Mouse (Mus musculus) liver, embryonic 12.5 days (tissue): Measurements from ENCODE around the gene Get4. TPM values are rescaled to one million over a fixed set of nuclear protein-coding genes. Genes with fewer than 3 reads are reported as not detected.

Experiments
- ATAC-seq: fragments of 200-750 bp; cut with Nextera tagmentation; 2 replicates; pipeline ENCODE4 v1.8.0; 2017; ENCODE audit warnings: moderate number of reproducible peaks, mild to moderate bottlenecking, moderate library complexity
- H3K27ac ChIP-seq: fragments of 300-500 bp; sonication (generic); 2 replicates; pipeline ENCODE4 v1.5.1; 2016; ENCODE audit warnings: mild to moderate bottlenecking
- H3K27me3 ChIP-seq: fragments of 300-500 bp; sonication (generic); replicated peaks from 2 replicates; pipeline ENCODE4 v1.6.1; 2016; ENCODE audit warnings: mild to moderate bottlenecking, moderate library complexity
- H3K36me3 ChIP-seq: fragments of 300-500 bp; sonication (generic); 2 replicates; pipeline ENCODE4 v1.6.1; 2016; ENCODE audit warnings: mild to moderate bottlenecking, moderate library complexity
- H3K4me1 ChIP-seq: fragments of 300-500 bp; sonication (generic); 2 replicates; pipeline ENCODE4 v1.6.1; 2016
- H3K4me2 ChIP-seq: fragments of 300-500 bp; sonication (generic); 2 replicates; pipeline ENCODE4 v1.6.1; 2016; ENCODE audit warnings: mild to moderate bottlenecking, moderate library complexity
- H3K4me3 ChIP-seq: fragments of 300-500 bp; sonication (generic); 2 replicates; pipeline ENCODE4 v1.5.1; 2016; ENCODE audit warnings: mild to moderate bottlenecking, moderate library complexity
- H3K9ac ChIP-seq: fragments of 300-500 bp; sonication (generic); 2 replicates; pipeline ENCODE4 v1.6.1; 2016; ENCODE audit warnings: mild to moderate bottlenecking, moderate library complexity
- H3K9me3 ChIP-seq: fragments of 300-500 bp; sonication (generic); replicated peaks from 2 replicates; pipeline ENCODE4 v1.6.1; 2016; ENCODE audit warnings: mild to moderate bottlenecking, moderate library complexity
- WGBS: fragments of 180-500 bp; shearing (Covaris S2); methylation state at CpG from one replicate; pipeline ENCODE4 v1.1.7; 2016; ENCODE audit not compliant: insufficient replicate concordance; 5-methylcytosine and 5-hydroxymethylcytosine counted together
- polyA plus RNA-seq: library from polyadenylated mRNA; unstranded; fragments of >200 nt; fragmentation: Nextera tagmentation; extraction: Ambion mirVana; gene quantifications from 2 replicates; pipeline ENCODE4 v1.2.1, GENCODE M21; 2016

Gene Get4
- polyA plus RNA-seq, 1 experiment from 2014 or later = 165 TPM

DNA sequence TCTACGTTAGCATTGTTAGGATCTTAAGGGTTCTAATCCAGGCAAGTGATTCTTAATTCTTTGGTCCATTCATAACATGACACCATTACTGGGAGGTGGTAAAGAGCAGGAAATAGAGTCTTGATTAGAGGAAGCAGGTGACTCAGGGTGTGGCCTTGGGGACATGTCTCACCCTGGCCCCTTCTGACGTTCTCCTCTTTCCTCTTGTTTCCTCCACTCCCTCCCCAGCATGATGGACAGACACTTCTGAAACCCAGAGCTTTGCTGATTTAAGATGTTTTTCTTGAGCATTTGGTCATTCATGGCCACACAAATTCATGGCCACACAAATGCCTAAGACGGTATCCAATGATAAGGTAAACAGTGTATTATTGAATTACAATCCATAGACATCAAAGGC lies 57.8 kb downstream of the Get4 start:
- ATAC-seq = no peak
- Histone ChIP-seq H3K27me3 (no peaks in the 10 kb centered on the region), H3K9ac (no peak overlapping the region), H3K36me3 (no peaks in the 10 kb centered on the region), H3K9me3 (no peaks in the 10 kb centered on the region), H3K4me1 (peaks cover 10% of the 10 kb centered on the region; the same call in 1 of the 2 replicates), H3K27ac (no peak overlapping the region), H3K4me3 (no peak overlapping the region), H3K4me2 (no peak overlapping the region)
- WGBS = 57% methylated on average over 3 of the region's 3 CpGs

DNA sequence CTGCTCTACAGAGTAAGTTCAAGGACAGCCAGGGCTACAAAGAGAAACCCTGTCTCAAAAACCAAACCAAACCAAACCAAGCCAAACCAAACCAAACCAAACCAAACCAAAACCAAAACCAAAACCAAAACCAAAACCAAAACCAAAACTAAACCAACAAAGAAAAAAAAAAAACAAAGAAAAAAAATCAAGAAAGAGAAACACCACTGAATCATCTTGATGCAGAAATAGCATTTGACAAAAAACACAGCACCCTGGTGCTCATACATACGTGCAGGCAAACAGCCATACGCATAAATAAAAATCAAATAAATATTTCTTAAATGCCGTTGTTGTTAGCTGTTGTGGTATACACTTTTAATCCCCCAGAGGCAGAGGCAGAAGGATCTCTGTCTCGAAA lies 58.4 kb downstream of the Get4 start:
- 84% methylated on average over 4 of the region's 4 CpGs for WGBS
- no peak for ATAC-seq
- H3K36me3 ChIP-seq = no peaks in the 10 kb centered on the region
- H3K4me2 ChIP-seq = no peak overlapping the region
- peaks cover 10% of the 10 kb centered on the region; the same call in 1 of the 2 replicates for H3K4me1 ChIP-seq
- no peak overlapping the region for H3K4me3 ChIP-seq
- no peak overlapping the region for H3K27ac ChIP-seq
- no peak overlapping the region for H3K9ac ChIP-seq
- no peaks in the 10 kb centered on the region for H3K27me3 ChIP-seq
- H3K9me3 ChIP-seq = no peaks in the 10 kb centered on the region

DNA sequence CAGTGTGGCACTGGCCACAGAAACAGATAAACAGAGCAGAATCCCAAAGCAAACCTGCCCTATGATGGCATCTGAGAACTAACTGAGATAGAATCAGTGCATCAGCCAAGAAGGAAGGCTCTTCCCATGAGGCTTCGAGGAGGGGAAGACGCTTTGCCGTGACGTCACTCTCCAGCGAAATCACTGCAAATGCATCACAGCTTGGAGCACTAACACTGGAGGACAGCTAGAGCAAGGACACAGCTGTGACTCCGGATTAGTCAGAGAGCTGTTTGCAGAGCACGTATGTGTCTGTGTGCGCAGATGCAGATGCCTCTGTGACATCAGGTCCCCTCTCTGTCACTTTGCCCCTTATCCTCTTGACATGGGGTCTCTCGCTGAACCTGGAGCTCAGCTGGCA lies 59.7 kb downstream of the Get4 start:
- Histone ChIP-seq H3K9ac (no peak overlapping the region), H3K4me1 (peaks cover 10% of the 10 kb centered on the region; the same call in 1 of the 2 replicates), H3K9me3 (no peaks in the 10 kb centered on the region), H3K4me3 (no peak overlapping the region), H3K27ac (no peak overlapping the region), H3K4me2 (no peak overlapping the region), H3K36me3 (no peaks in the 10 kb centered on the region), H3K27me3 (no peaks in the 10 kb centered on the region)
- no peak for ATAC-seq
- WGBS = 83% methylated on average over 9 of the region's 9 CpGs

DNA sequence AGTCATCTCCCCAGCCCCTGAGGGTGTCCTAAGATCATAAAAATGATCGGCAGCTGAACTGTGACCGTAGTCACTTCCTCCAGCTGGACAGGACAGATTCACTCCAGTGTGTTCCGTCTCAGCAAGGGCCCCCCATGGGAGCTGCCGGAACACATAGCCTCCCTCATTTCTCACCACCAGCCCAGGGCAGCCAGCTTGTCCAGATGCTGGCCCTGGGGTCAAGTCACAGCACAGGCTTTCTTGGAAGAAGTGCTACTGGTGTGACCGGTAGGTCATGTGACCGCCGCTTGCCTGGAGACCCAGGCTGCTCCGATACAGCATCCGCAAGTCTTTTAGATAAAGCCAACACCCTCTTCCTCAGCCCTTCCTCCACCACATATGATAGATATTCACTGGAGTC lies 61.4 kb downstream of the Get4 start:
- no peaks in the 10 kb centered on the region for H3K9me3 ChIP-seq
- no peak overlapping the region for H3K27ac ChIP-seq
- no peaks in the 10 kb centered on the region for H3K36me3 ChIP-seq
- H3K4me2 ChIP-seq = no peak overlapping the region
- no peak overlapping the region for H3K4me3 ChIP-seq
- no peak overlapping the region for H3K9ac ChIP-seq
- H3K27me3 ChIP-seq = no peaks in the 10 kb centered on the region
- ATAC-seq = no peak
- WGBS = 61% methylated on average over 9 of the region's 9 CpGs
- H3K4me1 ChIP-seq = peaks cover 15% of the 10 kb centered on the region; the same call in 1 of the 2 replicates

DNA sequence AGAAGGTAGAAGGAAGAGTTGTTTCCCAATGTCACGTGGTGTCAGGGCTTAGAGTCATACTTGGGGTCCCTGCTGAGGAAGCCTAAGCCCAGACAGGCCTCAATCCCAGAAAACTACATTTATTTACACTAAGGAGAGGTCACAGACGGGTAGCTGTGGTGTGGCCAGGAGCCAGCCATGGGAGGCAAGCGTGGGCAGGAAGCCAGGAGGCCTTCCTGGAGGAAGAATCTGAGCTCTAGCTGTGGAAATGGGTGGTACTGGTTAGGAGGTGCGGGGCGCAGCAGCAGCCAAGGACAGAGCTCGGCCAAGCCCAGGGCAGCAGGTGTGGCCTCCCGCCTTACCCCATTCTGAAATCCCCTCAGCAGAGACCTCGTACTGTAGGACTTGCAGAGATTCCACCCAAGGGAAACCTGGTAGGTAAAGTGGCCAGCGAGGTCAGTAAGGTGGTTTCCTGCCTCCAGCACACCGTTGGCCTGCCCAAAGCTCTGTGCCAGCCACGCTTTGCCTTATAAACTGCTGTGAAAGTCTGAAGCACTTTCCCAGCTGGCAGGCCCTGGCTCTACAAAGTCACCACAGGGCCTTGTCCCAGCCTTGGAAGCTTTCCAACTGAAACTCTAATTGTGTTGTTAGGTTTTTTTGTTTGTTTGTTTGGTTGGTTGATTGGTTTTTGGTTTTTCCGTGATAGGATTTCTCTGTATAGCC lies 63.0 kb downstream of the Get4 start:
- 83% methylated on average over 12 of the region's 12 CpGs for WGBS
- Histone ChIP-seq H3K27ac (no peak overlapping the region), H3K9me3 (no peaks in the 10 kb centered on the region), H3K27me3 (no peaks in the 10 kb centered on the region), H3K4me2 (no peak overlapping the region), H3K36me3 (no peaks in the 10 kb centered on the region), H3K4me1 (peaks cover 15% of the 10 kb centered on the region; the same call in 1 of the 2 replicates), H3K9ac (no peak overlapping the region), H3K4me3 (no peak overlapping the region)
- no peak for ATAC-seq

DNA sequence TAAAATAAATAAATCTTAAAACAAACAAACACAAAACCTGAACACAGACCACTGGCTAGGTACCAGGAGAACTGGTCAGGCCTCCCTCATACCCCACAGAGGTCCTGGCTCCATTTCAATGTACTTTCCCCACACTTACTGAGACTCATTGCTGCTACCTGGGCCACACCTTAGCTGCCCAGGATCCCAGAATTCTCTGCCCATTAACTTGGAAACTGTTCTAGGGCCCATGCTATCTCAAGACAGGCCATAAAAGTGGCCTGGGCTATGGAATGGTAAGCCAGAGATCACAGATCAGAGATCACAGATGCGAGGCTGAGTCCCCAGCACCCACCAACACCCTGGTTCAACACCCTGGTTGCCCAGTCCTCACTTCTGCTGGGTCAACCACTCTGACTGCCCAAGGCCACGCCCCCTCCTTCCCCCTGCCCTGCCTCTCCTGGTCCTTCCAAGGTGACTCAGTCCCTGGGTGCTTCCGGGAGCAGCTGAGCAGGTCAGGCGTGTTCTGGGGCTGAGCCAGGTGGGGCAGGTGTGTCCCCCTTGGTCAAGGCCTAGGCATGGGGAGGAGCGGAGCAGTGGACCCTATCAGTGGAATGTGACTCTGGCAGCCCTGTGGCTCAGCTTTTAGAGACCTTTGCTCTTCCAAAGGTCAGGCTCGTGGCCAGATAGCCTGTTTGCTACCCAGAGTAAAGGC lies 65.0 kb downstream of the Get4 start:
- H3K4me1 ChIP-seq = peaks cover 15% of the 10 kb centered on the region; the same call in 1 of the 2 replicates
- H3K4me2 ChIP-seq = no peak overlapping the region
- H3K36me3 ChIP-seq = no peaks in the 10 kb centered on the region
- ATAC-seq = peak; percentile 63
- no peak overlapping the region for H3K4me3 ChIP-seq
- 62% methylated on average over 6 of the region's 6 CpGs for WGBS
- no peaks in the 10 kb centered on the region for H3K27me3 ChIP-seq
- H3K9ac ChIP-seq = no peak overlapping the region
- peak overlapping the region; percentile 47; the same call in 1 of the 2 replicates for H3K27ac ChIP-seq
- H3K9me3 ChIP-seq = no peaks in the 10 kb centered on the region

DNA sequence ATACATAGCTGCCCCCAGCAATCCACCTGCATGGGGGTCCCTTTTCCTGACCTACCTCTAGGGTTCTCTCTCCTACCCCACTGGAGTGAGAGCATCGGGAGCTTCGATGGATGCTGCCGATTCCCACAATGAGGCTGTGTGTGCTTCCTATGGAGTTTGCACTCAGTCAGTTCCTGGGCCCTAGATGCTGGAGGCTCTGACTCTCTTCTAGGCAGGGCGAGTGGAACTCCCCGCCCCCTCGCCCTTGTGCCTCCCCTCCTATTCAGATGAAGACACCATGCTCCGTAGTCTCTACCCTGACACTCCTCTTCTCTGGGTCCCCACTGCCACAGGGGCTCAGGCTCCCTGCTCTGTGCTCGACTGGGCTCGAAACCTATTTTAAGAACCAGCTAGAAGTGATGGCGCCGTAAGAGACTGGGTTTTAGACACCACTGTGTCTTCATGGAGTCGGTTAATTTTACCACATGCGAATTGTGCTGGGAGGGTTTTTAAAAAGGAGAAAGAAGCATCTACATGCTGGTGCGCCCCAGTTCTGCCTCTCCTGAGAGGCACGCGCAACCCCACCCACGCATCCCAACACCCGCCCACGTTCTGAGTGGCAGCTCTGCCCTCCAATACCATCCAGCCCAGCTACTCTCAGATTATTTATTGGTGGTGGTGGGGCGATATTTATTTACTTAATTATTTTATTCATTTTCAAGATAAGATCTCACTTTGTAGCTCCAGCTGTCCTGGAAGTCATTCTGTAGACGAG lies 65.8 kb downstream of the Get4 start:
- 0 out of 2 replicates have a peak, but pooled peaks have one; percentile 23 for ATAC-seq
- Histone ChIP-seq H3K9me3 (no peaks in the 10 kb centered on the region), H3K9ac (no peak overlapping the region), H3K36me3 (no peaks in the 10 kb centered on the region), H3K27me3 (peaks cover 2% of the 10 kb centered on the region), H3K4me1 (peaks cover 15% of the 10 kb centered on the region; the same call in 1 of the 2 replicates), H3K27ac (peak overlapping the region; percentile 47), H3K4me3 (no peak overlapping the region), H3K4me2 (no peak overlapping the region)
- WGBS = 74% methylated on average over 21 of the region's 21 CpGs

Other genes starting within 250 kb of the Get4 start
- gene Prkar1b, start 102.3 kb upstream of the Get4 start, polyA plus RNA-seq = 3.4 and 3.9 TPM in 2 replicates
- gene Dnaaf5, start 102.1 kb upstream of the Get4 start, polyA plus RNA-seq = 5.9 and 6.9 TPM in 2 replicates
- 31.7 and 34.6 TPM in 2 replicates for gene Sun1, start 51.7 kb upstream of the Get4 start, polyA plus RNA-seq
- gene Adap1, start 73.3 kb downstream of the Get4 start, polyA plus RNA-seq = 6.7 and 7.3 TPM in 2 replicates
- gene Cox19, start 99.1 kb downstream of the Get4 start, polyA plus RNA-seq = 72.3 and 73.8 TPM in 2 replicates
- not detected in 2 replicates for gene Cyp2w1, start 100.3 kb downstream of the Get4 start, polyA plus RNA-seq
- 18.3 and 19.3 TPM in 2 replicates for gene Gpr146, start 125.4 kb downstream of the Get4 start, polyA plus RNA-seq
- gene C130050O18Rik, start 153.0 kb downstream of the Get4 start, polyA plus RNA-seq = 0.72 and 0.75 TPM in 2 replicates
- 0.39 and 0.51 TPM in 2 replicates for gene Gper1, start 170.8 kb downstream of the Get4 start, polyA plus RNA-seq
- gene 3110082I17Rik, start 208.2 kb downstream of the Get4 start, polyA plus RNA-seq = 30.6 and 33.5 TPM in 2 replicates
- 3.4 and 3.7 TPM in 2 replicates for gene Zfand2a, start 232.2 kb downstream of the Get4 start, polyA plus RNA-seq